Mouse (Mus musculus) adrenal gland, postnatal 14 days (tissue): ENCODE data around the gene Gm5580. TPM values are rescaled to one million over a fixed set of nuclear protein-coding genes. Genes with fewer than 3 reads are reported as not detected.
"Not testable (repeated sequence)": the region's sequence is repeated elsewhere in the genome, so short reads cannot be mapped to it uniquely, and the experiment has no call there.

Experiments
- DNase-seq: peaks from one replicate; pipeline ENCODE4 v3.0.0; 2021; ENCODE audit warnings: mixed read lengths
- long read RNA-seq, 2 experiments: library from polyadenylated mRNA; stranded (forward); transcript quantifications; one replicate each; pipeline ENCODE4 v2.0.0; 2021
- total RNA-seq: library from RNA; stranded (reverse); gene quantifications from 2 replicates; pipeline ENCODE4 v1.2.3, GENCODE M21; 2021

Gene Gm5580
- total RNA-seq: 2.7 and 4.7 TPM in 2 replicates
- long read RNA-seq, experiment 1: 0 reads
- long read RNA-seq, experiment 2: 0 reads

GRCm38 (mm10) chr6:116550841-116551240, at the start of gene Gm5580:
Gm5580 (plus strand) TSS chr6:116551141.
- DNase-seq: not testable (repeated sequence)

- DNase-seq: not testable (repeated sequence)
Observed at GRCm38 (mm10) chr6:116506302-116507003, 44.5 kb upstream of the Gm5580 start, which contains the start of gene Olfr212. Olfr212 (plus strand) TSS chr6:116506516.

- DNase-seq: no peak
Observed at GRCm38 (mm10) chr6:116514832-116515231, 36.1 kb upstream of the Gm5580 start.

GRCm38 (mm10) chr6:116538156-116538555, 12.8 kb upstream of the Gm5580 start, which contains the start of gene Olfr213:
Olfr213 (plus strand) TSS chr6:116538456.
- DNase-seq: no peak

GRCm38 (mm10) chr6:116542500-116542899, 8.4 kb upstream of the Gm5580 start:
- DNase-seq: no peak

- DNase-seq: no peak
Observed at GRCm38 (mm10) chr6:116553935-116554334, 3.0 kb downstream of the Gm5580 start, which contains the start of gene Olfr214. Olfr214 (plus strand) TSS chr6:116554235.

- DNase-seq: no peak
Observed at GRCm38 (mm10) chr6:116554952-116555351, 4.0 kb downstream of the Gm5580 start.

GRCm38 (mm10) chr6:116569834-116570233, 18.9 kb downstream of the Gm5580 start:
- DNase-seq: peak; percentile 26

- DNase-seq: no peak
Observed at GRCm38 (mm10) chr6:116584095-116584494, 33.2 kb downstream of the Gm5580 start, which contains the start of gene Olfr215. Olfr215 (minus strand) TSS chr6:116584195.

GRCm38 (mm10) chr6:116600969-116601368, 50.0 kb downstream of the Gm5580 start:
- DNase-seq: not testable (repeated sequence)

Other genes with a start within 250 kb of the Gm5580 start
- gene March8, start 213.1 kb upstream of the Gm5580 start, total RNA-seq: 53.9 and 58.5 TPM in 2 replicates
- 1.5 and 2.7 TPM in 2 replicates for gene Alox5, start 90.0 kb upstream of the Gm5580 start, total RNA-seq
- gene Olfr211, start 62.0 kb upstream of the Gm5580 start, total RNA-seq: not detected in 2 replicates
- gene Olfr212, start 44.6 kb upstream of the Gm5580 start, total RNA-seq: not detected in 2 replicates
- not detected in 2 replicates for gene Olfr213, start 12.7 kb upstream of the Gm5580 start, total RNA-seq
- not detected in 2 replicates for gene Olfr214, start 3.1 kb downstream of the Gm5580 start, total RNA-seq
- gene Olfr215, start 33.1 kb downstream of the Gm5580 start, total RNA-seq: not detected in 2 replicates
- gene Zfp422, start 77.9 kb downstream of the Gm5580 start, total RNA-seq: 23.9 and 26.2 TPM in 2 replicates
- 67.4 and 88.3 TPM in 2 replicates for gene Depp1, start 99.5 kb downstream of the Gm5580 start, total RNA-seq
- gene Rassf4, start 122.8 kb downstream of the Gm5580 start, total RNA-seq: 5.7 and 11.8 TPM in 2 replicates
- gene Tmem72, start 165.8 kb downstream of the Gm5580 start, total RNA-seq: 0.04 and 0.08 TPM in 2 replicates